Mouse (Mus musculus) activated CD4-positive, CD25-positive, alpha-beta regulatory T cell, adult 4 months (primary cell): Measurements from ENCODE around the gene Ppt2. TPM values are rescaled to one million over a fixed set of nuclear protein-coding genes. Genes with fewer than 3 reads are reported as not detected.

Source experiments
- ATAC-seq: one replicate; pipeline ENCODE4 v1.8.0; 2017
- polyA plus RNA-seq, 2 experiments: library from polyadenylated mRNA; unstranded; fragments of 100-300 nt; shearing (Covaris generic); gene quantifications; one replicate each; pipeline ENCODE4 v1.2.1; 2017

Ppt2 gene
- 10 to 100 TPM; 13.3 to 16.8 TPM for polyA plus RNA-seq

DNA sequence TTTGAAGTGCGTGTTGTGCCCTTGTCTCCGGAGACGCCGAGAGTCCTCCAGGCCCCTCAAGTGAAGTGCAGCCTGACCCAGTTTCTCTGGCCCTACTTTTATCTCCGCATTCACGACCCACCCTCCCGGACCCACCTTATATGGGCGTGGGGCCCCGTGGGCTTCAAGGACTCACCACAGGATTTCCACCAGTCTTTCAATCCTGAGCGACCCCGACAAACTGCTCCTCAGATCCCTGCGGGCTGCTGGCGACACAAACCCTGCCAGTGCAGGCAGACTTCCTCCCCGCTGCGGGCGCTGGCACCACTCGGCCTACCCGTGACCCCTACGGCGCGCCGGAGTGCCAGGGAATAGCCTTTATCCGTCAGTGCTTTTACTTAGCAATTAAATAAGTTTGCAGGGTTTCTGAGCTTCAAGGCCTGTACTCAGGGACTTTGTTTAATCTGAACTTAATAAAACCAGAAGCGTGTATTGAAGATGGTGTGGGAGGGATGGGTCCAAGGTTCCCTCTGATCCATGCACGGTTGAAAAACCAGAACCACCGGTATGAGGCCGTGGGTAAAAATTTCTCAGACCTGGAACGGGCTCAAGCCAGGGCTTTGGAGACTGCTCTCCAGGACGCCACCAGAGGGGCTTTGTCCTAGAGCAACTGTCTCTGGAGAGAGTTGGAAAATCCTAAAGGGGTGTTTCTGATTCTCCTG, at the start of gene Ppt2:
Ppt2 (minus strand) TSS at position 568 of the 701 bp plus-strand sequence.
- ATAC-seq: no peak

DNA sequence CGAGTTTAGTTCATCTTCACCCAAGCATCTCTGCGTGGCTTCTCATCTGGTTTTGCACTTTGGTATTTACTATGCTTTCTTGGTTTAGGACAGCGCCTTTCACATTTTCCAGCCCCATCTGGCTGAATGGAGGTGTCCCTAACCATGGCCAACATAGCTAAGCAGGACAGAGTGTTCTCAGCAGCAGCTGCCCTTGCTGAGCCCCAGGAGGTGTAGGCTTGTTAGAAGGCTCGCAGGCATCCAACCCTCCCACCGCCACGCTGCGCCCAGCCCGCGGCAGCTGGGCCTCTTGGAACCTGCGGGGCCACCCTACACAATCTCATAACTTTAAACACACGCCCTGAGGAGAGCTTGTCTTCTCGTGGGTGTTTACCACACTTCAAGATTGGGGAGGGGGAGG, 48.4 kb upstream of the Ppt2 start:
- ATAC-seq: no peak

DNA sequence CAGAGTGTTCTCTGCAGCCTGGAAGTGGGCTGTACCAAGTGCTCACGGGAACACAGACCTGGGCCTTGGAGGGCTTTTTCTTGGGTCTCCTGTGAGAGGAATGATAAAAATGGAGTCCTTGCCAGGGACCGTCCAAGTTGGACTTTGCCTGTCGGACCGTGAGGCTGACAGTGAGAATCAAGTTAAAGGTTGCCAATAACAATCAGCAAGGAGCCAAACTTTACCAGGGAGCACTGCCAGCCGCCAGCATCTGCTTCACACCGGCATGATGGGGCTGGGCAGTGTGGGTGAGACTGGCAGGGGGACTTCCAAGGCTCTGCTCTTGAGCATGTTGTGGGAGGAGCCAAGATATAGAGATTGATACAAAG, 47.8 kb upstream of the Ppt2 start:
- no peak for ATAC-seq

DNA sequence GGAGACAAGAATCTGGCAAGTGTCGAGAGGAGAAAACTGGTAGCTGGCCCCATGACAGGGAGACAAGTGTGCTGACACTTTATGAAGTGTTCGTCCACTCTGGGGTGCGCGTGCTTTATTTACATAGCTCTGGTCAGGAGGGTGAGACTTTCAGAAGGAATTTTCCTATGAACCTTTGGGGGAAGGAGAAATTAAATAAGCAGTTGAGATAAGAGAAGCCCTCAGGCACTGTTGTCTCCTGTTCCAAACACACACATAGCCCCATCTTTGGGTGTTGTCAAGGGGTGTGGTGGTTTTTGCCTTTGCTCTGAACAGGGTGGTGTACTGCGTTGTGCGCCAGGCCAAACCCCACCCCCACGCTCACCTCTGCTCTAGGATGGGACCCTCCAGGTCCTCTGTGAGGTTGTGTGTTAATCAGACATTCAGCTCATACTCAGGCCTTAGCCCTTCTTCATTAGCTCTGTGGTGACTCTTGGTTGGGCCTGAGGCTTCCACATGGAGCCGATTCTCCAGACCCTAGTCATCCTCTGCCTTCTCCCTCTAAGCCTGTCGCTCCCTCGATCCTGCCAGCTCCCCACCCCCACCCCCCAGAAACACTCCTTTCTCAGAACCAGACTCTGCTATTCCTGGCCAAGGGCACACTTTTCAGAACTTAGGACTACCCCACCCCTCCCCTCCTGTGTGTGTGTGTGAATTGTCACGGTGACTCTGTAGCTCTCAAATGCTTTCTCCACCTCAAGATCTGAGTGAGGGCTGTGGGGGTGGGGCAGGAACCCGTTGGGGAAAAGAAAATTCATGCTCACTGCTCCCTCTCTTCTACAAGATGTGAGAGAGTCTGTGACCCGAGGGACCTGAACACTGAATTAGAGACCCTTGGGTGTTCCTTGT, 47.1 kb upstream of the Ppt2 start:
- ATAC-seq: no peak

DNA sequence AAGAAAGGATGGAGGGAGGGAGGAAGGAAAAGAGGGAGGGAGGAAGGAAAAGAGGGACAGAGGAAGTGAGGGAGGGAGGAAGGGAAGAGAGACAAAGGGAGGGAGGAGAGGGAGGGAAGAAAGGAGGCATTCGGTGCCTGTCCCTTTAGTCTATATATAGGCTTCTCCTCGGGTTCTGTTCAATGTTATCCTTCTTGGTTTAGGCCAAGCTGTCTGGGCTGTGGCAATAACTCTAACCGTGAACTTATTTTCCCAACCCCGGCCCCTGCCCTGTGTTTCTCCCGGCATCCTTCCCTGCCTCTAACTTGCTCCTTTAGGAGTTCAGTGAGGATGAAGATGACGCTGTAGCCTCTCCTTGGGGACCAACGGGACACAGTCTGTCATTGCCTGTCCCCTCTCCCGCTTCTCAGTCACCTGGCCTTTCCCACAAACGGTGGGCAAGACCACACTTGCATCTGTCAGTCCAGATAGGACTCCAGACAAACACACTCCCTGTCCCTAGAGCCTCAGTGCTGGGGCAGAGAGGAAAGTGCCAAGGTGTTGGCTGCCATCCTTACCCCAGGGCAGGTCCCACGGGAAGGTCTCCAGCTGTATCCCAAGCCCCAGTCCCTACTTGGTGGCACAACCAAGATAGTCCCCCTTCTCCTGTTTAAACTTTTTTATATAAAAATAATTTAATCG, 46.4 kb upstream of the Ppt2 start:
- no peak for ATAC-seq

DNA sequence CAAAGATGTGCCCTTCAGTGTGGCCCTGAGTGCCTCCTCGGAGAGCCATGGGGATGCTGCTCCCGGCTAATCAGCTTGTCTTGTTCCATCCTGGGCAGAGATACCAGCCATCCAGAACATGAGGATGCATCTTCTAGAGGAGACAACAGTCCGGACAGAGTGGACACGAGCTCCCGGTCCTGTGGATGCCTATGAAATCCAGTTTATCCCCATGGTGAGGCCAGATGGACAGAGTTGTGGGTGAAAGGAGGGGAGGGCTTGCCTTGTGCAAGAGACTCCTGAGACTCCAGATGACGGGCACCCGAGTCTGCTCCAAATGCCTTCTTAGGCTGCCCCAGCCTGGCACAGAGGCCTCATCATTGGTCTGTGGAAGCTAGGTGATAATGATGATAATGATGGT, 44.8 kb upstream of the Ppt2 start:
- no peak for ATAC-seq

DNA sequence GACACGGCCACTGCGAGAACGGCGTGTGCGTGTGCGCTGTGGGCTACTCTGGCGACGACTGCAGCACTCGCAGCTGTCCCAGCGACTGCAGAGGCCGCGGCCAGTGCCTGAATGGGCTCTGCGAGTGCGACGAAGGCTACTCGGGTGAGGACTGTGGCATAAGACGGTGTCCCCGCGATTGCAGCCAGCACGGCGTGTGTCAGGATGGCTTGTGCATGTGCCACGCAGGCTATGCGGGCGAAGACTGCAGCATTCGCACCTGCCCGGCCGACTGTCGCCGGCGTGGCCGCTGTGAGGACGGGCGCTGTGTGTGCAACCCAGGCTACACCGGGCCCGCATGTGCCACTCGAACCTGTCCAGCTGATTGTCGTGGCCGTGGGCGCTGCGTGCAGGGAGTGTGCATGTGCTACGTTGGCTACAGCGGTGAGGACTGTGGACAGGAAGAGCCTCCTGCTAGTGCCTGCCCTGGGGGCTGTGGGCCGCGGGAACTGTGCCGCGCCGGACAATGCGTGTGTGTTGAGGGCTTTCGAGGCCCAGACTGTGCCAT, 44.0 kb upstream of the Ppt2 start:
- ATAC-seq: no peak

DNA sequence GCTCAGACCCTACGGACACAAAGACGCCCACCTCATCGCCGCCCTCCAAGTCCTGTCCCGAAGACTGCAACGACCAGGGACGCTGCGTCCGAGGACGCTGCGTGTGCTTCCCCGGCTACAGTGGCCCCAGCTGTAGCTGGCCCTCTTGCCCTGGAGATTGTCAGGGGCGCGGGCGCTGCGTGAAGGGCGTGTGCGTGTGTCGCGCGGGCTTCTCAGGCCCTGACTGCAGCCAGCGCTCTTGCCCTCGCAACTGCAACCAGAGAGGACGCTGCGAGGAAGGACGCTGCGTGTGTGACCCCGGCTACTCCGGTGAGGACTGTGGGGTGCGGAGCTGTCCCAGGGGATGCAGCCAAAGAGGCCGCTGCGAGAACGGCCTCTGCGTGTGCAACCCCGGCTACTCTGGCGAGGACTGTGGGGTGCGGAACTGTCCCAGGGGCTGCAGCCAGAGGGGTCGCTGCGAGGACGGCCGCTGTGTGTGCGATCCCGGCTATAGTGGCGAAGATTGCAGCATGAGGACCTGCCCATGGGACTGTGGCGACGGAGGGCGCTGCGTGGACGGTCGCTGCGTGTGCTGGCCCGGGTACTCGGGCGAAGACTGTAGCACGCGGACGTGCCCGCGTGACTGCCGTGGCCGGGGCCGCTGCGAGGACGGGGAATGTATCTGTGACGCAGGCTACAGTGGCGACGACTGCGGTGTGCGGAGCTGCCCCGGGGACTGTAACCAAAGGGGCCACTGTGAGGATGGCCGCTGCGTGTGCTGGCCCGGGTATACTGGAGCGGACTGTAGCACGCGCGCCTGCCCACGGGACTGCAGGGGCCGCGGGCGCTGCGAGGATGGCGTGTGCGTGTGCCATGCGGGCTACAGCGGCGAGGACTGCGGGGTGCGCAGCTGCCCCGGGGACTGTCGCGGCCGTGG, 43.1 kb upstream of the Ppt2 start:
- no peak for ATAC-seq

DNA sequence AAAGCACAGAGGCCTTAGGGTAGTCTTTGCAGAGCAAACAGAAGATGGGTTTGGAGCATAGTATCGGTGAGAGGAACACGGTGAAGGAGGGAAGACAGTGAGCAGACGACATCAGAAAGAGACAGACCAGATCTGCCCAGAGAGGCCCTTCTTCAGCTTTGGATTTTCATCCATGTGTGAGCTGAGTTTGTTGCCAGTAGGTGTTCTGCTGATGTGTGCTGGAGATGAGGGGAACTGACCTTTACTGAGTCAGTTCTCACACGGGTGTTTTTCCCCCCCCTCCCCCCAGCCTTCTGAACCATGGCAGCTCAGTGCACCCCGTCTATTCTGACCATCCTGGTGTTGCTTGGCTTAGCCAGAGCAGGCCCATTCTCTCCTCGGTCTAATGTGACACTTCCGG, 41.9 kb upstream of the Ppt2 start, which contains the start of gene Tnxb:
Tnxb (plus strand) TSS at position 301 of the 400 bp plus-strand sequence.
- no peak for ATAC-seq

DNA sequence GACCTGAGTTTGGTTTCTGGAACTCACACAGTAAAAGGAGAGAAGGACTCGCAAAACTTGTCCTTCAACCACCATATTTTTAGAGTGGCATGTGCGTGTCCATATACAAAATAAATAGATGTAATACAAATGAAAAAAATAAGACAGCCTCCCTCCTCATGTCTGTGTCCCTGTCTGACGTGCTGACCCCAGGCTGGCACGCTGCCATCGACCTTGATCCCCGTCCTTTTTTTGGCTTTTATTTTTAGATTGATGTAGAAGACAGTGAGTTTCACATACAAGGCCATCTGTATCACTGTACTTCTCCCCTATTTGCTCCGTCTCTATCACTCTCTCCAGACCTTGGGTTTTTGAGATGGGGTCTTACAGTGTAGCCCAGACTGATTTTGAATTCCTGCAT, 36.2 kb upstream of the Ppt2 start:
- ATAC-seq: no peak

DNA sequence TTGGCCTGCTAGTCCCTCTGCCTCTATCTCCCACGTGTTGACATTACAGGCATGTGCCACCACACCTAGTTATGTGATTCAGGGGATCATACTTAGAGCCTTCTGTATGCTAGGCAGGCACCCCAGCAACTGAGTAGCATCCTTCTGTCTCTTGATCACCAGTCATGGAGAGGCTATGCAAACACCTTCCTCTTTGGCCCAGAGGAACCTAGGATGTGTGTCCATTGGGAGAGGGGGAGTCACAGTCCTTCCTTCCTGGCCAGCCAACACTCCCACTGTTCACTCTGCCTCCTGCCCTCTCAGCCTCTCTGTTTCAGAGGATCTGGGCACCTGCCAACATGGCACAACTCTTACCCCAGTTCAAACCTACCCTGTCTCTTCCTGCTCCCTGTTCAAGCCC, 35.2 kb upstream of the Ppt2 start:
- ATAC-seq: no peak

DNA sequence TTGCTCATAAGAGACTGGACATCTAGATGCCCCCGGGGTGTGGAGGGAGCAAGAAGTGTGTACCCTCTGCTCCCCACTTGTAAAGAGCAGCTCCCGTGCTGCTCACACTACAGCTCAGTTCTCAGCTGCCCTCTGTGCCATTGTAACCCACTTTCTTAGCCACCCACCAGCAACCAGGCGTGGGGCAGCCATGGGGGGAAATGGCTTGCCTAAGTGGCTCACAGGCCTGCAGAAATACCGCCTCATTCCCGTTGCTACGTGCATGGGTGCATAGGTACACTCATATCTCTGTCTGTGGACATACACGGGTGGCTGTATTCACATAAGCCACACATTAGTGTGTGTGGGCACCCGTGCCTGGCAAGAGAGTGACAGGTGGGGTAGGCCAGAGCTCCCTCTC, 34.7 kb upstream of the Ppt2 start:
- ATAC-seq: no peak

DNA sequence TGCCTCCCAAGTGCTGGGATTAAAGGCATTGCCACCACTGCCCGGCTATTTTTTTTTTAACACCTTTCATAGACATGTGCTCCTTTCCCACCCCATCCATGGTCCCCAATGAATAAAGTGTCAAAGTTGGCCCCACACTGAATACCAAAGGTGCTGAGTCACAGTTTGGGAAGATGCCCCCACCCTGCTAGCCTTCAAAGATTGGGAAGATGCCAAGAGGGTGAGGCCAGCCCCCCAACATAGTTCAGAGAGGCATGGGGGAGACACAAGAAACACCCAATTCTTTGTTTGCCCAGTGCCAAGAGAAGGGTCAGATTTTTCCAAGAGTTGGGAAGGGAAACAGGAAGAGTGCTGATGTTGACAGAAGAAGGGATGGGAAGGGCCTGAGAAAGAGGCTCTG, 34.2 kb upstream of the Ppt2 start:
- ATAC-seq: no peak

DNA sequence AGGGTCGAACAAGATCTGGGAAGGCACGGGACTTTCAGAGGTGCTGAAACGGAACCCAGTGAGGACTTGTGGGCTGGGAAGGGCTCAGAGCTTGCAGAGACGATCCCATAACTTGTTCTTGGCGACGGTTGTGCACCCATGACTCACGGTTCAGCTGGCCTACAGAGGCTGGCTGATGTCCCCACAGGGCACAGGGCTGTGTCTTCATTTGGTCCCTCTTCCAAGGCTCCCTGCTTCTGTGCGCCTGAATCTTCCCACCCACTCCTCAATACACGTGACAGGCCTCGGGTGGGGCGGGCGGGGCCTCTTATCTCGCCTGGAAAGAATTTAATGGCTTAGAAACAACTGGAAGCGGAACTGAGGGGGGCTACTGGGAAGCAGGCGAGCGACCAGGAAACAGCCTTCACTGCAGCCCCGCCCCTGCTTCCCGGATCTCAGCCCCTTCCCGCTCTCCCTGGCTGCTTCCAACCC, 32.8 kb upstream of the Ppt2 start:
- no peak for ATAC-seq

DNA sequence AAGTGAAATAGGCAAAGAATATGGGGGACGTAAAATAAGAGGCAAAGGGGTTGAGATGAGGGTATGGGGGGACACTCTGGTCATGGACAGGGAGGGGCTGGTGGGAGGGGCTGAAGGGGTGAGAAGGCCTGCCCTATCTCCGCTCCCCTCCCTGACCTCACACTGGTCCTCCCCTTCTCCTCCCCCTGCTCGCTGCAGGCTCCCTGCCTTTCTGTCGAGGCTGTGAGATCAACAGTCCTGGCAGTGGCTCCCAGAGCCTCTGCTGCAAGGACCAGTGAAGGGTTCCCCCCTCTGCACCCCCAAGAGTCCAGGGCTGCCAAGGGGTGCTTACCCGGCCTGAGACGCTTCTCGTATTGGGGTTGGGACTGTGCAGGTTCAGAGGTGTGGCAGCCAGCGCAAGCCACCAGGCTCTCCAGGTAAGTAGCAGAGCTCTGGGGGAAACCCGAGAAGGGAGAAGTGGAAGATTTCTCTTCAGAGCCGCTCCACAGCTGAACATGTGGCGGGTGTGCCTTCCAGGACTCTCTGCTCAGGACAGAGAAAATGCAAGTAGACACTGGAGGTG, 32.0 kb upstream of the Ppt2 start:
- ATAC-seq: no peak

DNA sequence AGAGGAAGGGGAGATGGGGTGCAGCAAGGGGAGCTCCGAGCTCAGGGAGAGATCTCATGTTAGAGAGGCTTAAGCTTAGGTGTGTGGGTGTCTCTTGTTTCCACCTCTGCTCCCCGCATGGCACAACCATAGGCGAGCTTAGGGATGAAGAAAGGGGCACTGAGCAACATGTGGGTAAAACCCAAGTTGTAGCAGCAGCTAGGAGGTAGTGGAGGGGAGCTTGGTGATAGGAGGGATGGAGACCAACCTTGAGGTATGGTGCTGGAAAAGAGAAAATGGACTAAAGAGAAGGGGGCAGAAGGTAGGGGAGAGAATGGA, 31.5 kb upstream of the Ppt2 start:
- no peak for ATAC-seq

DNA sequence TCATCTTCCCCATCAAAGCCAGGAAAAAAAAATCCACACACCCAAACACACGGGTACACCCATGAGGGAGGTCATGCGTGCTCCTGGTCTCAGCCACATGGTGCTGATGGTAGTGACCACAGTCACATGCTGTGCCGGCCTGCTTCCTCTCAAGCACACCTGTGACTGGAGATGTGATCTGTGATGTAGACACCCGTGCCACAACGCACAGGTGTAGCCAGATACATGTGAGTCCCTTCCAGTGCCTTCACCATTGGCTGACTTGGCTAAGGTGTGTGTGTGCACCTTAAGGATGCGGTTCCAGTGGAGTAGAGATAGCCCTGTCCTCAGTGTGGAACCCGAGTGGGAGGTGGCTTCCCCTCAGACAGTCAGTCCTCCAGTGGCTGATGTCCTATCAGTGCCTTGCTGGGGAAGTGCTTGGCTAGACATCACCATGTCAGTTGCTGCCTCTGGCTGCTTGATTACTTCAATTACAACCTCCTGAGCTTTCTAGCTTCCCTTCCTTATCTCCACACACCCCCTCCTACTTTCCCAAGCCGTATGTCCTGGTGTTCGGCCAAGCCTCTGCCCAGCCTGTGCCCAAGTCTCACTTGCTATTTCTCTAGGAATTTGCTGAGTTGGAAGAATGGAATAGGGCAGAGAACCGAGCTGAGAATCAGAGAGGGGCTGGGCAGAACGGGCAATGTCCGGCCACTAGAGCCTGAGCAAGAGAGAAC, 31.0 kb upstream of the Ppt2 start:
- no peak for ATAC-seq

DNA sequence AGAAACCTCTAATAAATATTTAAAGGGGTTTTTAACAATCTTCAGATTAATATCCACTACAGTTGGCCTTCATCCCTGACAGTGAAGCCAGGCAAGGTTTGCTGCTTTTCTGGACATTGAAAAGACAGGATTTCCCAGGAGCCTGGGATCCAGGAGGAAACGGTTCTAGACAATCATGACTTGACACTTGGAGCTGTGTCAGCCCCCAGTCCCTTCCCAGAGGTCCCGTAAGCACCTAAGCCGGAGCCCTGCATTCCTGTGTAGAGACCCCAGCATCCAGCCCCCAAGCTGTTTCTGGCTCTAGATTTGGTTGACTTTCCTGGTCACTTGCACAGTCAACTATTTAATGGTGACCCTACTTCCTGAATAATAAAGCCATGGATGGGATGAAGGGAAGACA, 30.3 kb upstream of the Ppt2 start:
- ATAC-seq: no peak

DNA sequence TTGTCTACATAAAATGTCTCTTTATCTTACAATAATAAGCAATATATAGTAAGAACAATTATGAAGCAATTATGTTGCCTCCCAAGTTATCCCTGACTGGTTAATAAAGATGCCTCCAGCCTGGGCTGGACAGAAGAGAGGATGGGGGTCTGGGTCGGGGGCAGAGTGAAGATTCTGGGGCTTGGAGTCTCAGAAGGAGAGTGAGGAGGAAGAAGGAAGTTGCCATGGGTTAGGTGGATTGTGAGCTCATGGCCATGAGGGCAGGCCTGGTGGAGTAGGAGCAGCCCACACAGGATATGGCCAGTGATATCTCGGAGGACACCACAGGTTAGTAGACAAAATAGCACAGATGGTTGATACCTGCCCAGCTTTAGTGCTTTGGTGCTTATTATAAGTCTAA, 29.8 kb upstream of the Ppt2 start:
- ATAC-seq: no peak

DNA sequence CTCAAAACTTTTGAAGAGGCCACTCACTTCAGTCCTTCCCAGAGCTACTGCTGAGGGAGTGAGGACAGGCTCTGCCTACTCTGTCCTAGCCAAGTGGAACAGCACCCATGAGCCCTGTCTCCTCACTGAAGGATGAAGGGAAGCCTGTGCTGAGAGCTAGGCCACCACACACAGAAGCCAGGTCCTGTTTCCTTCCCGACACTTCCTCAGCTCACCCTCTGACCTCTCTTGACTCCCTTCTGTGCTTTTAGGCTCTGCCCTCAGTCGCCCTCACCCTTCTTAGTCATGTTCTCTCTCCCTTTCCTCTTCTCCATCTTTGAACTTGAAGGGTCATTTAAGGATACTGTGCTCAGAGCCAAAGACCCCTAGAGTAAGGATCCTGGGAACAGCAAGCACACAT, 29.0 kb upstream of the Ppt2 start:
- ATAC-seq: no peak

DNA sequence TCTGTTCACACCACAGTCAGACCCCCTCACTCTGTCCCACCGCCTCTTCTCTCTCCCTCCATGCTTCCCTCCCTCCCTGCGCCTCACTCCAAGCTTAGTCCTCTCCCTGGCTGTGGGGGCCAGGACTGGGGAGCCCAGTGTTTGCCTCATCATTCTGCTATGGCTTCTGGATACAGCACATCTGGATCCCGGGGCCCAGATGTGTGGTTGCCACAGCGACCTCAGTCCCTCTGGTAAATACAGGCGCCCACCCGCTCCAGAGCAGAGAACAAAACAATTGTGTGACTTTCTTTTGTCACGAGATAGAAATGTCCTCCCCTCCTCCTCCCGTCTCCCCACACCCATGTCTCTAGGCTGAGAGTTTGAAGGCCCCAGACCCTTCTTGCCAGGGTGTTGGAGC, 28.4 kb upstream of the Ppt2 start:
- ATAC-seq: no peak
